Mouse (Mus musculus) left cerebral cortex, adult 6 months (tissue): ENCODE results near the gene Fig4. TPM values are rescaled to one million over a fixed set of nuclear protein-coding genes. Genes with fewer than 3 reads are reported as not detected.

Source experiments
- long read RNA-seq, 2 experiments: library from polyadenylated mRNA; unstranded; transcript quantifications; one replicate each; pipeline ENCODE4 v2.0.0; 2019 to 2020
- polyA plus RNA-seq: library from polyadenylated mRNA; unstranded; fragments of <200 nt; fragmentation: Nextera tagmentation; gene quantifications from 2 replicates; pipeline ENCODE4 v1.2.3, GENCODE M21; 2021

Fig4 gene
- polyA plus RNA-seq = 21.3 and 21.4 TPM in 2 replicates
- long read RNA-seq, experiment 1, transcript Fig4-201 (23 exons, 3,282 nt) = major isoform, 111 of 149 reads
- long read RNA-seq, experiment 1, partial matches to known transcripts = 27 of 149 reads
- long read RNA-seq, experiment 1, other reads (novel, unspliced or antisense) = 11 of 149 reads
- long read RNA-seq, experiment 2, partial matches to known transcripts = 12 of 17 reads
- long read RNA-seq, experiment 2, other reads (novel, unspliced or antisense) = 1 of 17 reads

GRCm38 (mm10) chr10:41302689-41303431, at the start of gene Fig4:
TSS of gene Fig4 (minus strand) at chr10:41303260.

GRCm38 (mm10) chr10:41303639-41304444, 782 bp upstream of the Fig4 start, which contains the start of gene Ak9:
TSS of gene Ak9 (plus strand) at chr10:41303980.

Other genes with a start within 250 kb of the Fig4 start
- gene Gpr6, start 231.0 kb downstream of the Fig4 start, polyA plus RNA-seq = 13.8 and 19.0 TPM in 2 replicates
- 0.04 and 0.11 TPM in 2 replicates for gene Ak9, start 720 bp upstream of the Fig4 start, polyA plus RNA-seq
- 6.9 and 8.8 TPM in 2 replicates for gene Zbtb24, start 147.1 kb upstream of the Fig4 start, polyA plus RNA-seq
- gene Mical1, start 173.1 kb upstream of the Fig4 start, polyA plus RNA-seq = 4.4 and 4.8 TPM in 2 replicates
- 16.3 and 21.8 TPM in 2 replicates for gene Smpd2, start 187.1 kb upstream of the Fig4 start, polyA plus RNA-seq
- gene Ppil6, start 187.2 kb upstream of the Fig4 start, polyA plus RNA-seq = 4.2 and 4.5 TPM in 2 replicates
- gene Cd164, start 216.2 kb upstream of the Fig4 start, polyA plus RNA-seq = 53.3 and 60.6 TPM in 2 replicates